Mouse (Mus musculus): ENCODE results near the gene Prlhr. TPM values are rescaled to one million over a fixed set of nuclear protein-coding genes. Genes with fewer than 3 reads are reported as not detected.

Prlhr gene
- polyA plus RNA-seq, 1 experiment from 2014 or later = not detected

Other genes with a start within 250 kb of the Prlhr start
- gene Fam204a, start 241.6 kb downstream of the Prlhr start, polyA plus RNA-seq (2016; fragmentation: Nextera tagmentation; extraction: Ambion mirVana) = 52.2 and 55.8 TPM in 2 replicates
- gene Cacul1, start 112.7 kb upstream of the Prlhr start, polyA plus RNA-seq (2016; fragmentation: Nextera tagmentation; extraction: Ambion mirVana) = 29.4 and 30.3 TPM in 2 replicates